Mouse (Mus musculus): Measurements from ENCODE around the gene Kcna6. TPM values are rescaled to one million over a fixed set of nuclear protein-coding genes. Genes with fewer than 3 reads are reported as not detected.
A peak's percentile ranks its signal among the peaks of the same experiment; 100 is the strongest.

Gene Kcna6
- polyA plus RNA-seq, 1 experiment from 2014 or later: 2.1 TPM

DNA sequence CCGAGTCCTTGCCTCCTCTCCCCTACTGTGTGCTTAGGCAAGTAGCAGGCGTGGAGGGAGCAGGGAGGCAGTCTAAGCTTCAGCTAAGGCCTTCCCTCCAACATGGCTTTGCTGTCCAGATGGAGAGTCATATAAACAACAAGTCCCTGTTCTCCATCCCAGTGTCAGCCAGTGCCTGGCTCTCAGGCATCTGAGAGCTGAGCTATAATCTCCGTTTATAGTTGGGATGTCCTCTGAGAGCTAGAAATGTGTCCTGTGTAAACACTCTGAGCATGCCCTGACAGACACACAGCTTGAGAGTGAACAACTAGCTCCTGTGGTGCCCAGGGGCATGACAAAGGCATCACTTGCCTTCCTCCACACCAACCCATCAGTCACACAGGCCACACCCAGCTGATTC lies 55.3 kb downstream of the Kcna6 start:
- DNase-seq (ENCODE audit: low spot score): no peak
- Histone ChIP-seq H3K4me2 (ENCODE audit: low read length) (no peak overlapping the region), H3K36me3 (ENCODE audit: insufficient read depth, low read length) (no peaks in the 10 kb centered on the region), H3K27me3 (ENCODE audit: insufficient read depth, low read length) (no peaks in the 10 kb centered on the region), H3K9me3 (replicated peaks; ENCODE audit: low read length) (no peaks in the 10 kb centered on the region), H3K9ac (ENCODE audit: low read depth, low read length) (no peak overlapping the region), H3K4me1 (replicated peaks; ENCODE audit: insufficient read depth, low read length) (no peaks in the 10 kb centered on the region), H3K4me3 (replicated peaks; ENCODE audit: low read depth, low read length) (no peak overlapping the region), H3K27ac (no peak overlapping the region)
- no peak for TF ChIP-seq CTCF (IDR thresholded peaks at IDR 0.05; ENCODE audit: low read depth)
- WGBS: 75% methylated on average over 3 of the region's 3 CpGs
- no peak for ATAC-seq (replicated peaks; ENCODE audit: low FRiP score, low read depth)

DNA sequence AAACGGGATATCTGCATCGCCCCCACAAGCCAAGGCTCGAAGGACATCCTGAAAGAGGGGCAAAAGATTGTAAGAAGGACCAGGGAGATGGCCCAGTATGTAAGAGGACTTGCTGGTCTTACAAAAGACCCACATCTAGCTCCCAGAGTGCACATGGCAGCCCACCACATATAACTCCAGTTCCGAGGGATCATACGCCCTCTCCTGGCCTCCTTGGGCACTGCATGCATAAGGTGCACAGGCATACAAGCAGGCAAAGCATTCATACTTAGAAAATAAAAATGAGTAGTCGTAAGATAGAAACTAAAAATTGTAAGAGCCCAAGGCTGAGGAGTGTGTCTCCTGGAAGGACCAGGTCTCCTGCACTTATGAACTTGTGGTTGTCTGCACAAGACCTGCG lies 61.5 kb downstream of the Kcna6 start:
- H3K27ac ChIP-seq: no peak overlapping the region
- no peaks in the 10 kb centered on the region for H3K27me3 ChIP-seq (ENCODE audit: insufficient read depth, low read length)
- TF ChIP-seq CTCF (IDR thresholded peaks at IDR 0.05; ENCODE audit: low read depth): peak; percentile 63
- H3K36me3 ChIP-seq (ENCODE audit: insufficient read depth, low read length): no peaks in the 10 kb centered on the region
- H3K4me3 ChIP-seq (replicated peaks; ENCODE audit: low read depth, low read length): no peak overlapping the region
- DNase-seq (ENCODE audit: low spot score) (no peak), ATAC-seq (replicated peaks; ENCODE audit: low FRiP score, low read depth) (no peak)
- 75% methylated on average over 7 of the region's 7 CpGs for WGBS
- H3K4me2 ChIP-seq (ENCODE audit: low read length): no peak overlapping the region
- no peak overlapping the region for H3K9ac ChIP-seq (ENCODE audit: low read depth, low read length)
- H3K9me3 ChIP-seq (replicated peaks; ENCODE audit: low read length): no peaks in the 10 kb centered on the region
- H3K4me1 ChIP-seq (replicated peaks; ENCODE audit: insufficient read depth, low read length): no peaks in the 10 kb centered on the region

DNA sequence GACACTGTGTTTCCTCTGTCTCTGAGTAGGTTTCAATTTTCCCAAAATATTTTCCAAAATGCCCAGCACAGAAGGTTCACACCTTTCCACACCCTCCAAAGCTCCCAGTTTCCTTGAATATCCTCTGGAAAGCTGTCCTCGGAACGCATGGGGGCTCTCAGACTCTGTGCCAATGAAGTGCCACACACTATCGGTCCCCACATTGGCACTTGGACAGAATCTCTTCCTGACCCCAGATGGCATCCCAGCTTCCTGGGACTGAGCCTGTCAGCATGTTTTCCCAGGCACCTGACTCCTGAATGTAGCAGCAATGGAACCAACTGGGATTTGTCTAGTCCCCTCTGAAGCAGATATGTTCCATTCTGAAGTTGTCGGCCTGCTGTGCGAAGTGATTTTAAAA lies 73.5 kb downstream of the Kcna6 start:
- ATAC-seq (replicated peaks; ENCODE audit: low FRiP score, low read depth): no peak
- TF ChIP-seq CTCF (IDR thresholded peaks at IDR 0.05; ENCODE audit: low read depth): no peak

DNA sequence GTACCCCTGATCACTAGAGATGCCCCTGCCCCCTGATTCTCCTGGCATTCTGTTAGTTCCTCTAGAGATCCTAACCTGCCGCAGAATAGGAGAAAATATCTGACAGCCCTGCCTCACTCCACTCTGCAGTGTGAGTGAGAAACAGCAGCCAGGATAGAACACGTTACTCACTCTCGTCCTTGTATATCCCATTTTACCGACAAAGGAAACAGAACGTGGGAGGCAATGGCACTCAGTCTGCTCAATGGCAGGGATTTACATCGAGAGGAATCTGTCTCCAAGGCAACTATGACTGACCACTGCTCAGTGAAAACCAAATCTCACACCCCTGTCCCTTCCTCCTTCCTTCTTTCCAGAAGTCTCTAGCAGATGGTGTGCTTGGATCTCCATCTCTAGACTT lies 74.4 kb downstream of the Kcna6 start:
- no peaks in the 10 kb centered on the region for H3K27me3 ChIP-seq (ENCODE audit: insufficient read depth, low read length)
- no peaks in the 10 kb centered on the region for H3K9me3 ChIP-seq (replicated peaks; ENCODE audit: low read length)
- no peaks in the 10 kb centered on the region for H3K36me3 ChIP-seq (ENCODE audit: insufficient read depth, low read length)
- H3K4me2 ChIP-seq (ENCODE audit: low read length): no peak overlapping the region
- no peak overlapping the region for H3K4me3 ChIP-seq (replicated peaks; ENCODE audit: low read depth, low read length)
- H3K27ac ChIP-seq: no peak overlapping the region
- TF ChIP-seq CTCF (IDR thresholded peaks at IDR 0.05; ENCODE audit: low read depth): no peak
- ATAC-seq (replicated peaks; ENCODE audit: low FRiP score, low read depth): no peak
- no peaks in the 10 kb centered on the region for H3K4me1 ChIP-seq (replicated peaks; ENCODE audit: insufficient read depth, low read length)
- 46% methylated on average over 6 of the region's 6 CpGs for WGBS
- no peak for DNase-seq (ENCODE audit: low spot score)
- H3K9ac ChIP-seq (ENCODE audit: low read depth, low read length): no peak overlapping the region

More for the DNA sequence above, 73.5 kb downstream of the Kcna6 start:
- WGBS: 94% methylated on average over 5 of the region's 5 CpGs
- no peak for DNase-seq (ENCODE audit: low spot score)
- Histone ChIP-seq H3K4me2 (ENCODE audit: low read length) (no peak overlapping the region), H3K4me3 (replicated peaks; ENCODE audit: low read depth, low read length) (no peak overlapping the region), H3K4me1 (replicated peaks; ENCODE audit: insufficient read depth, low read length) (no peaks in the 10 kb centered on the region), H3K27ac (no peak overlapping the region), H3K27me3 (ENCODE audit: insufficient read depth, low read length) (no peaks in the 10 kb centered on the region), H3K36me3 (ENCODE audit: insufficient read depth, low read length) (no peaks in the 10 kb centered on the region), H3K9me3 (replicated peaks; ENCODE audit: low read length) (no peaks in the 10 kb centered on the region), H3K9ac (ENCODE audit: low read depth, low read length) (no peak overlapping the region)

DNA sequence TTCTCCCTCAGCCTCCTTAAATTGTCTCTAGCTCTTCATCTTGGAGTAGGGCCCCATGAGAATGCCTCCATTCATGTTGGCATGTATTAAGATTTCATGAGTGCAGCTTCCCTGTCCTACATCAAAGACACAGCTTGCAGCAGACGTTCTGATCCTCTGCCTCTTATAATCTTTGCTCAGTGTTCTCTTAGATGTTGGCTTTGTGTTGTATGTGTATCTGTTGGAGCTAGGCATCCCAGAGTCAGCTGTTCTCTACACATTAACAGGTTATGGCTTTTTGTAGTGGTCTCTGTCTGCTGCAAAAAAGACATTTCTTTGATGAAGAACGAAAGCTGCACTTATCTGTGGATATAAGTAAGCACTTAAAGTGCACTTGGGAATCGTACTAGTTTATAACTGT lies 75.9 kb downstream of the Kcna6 start:
- DNase-seq (ENCODE audit: low spot score) (no peak), ATAC-seq (replicated peaks; ENCODE audit: low FRiP score, low read depth) (no peak)
- no peak overlapping the region for H3K4me2 ChIP-seq (ENCODE audit: low read length)
- H3K4me3 ChIP-seq (replicated peaks; ENCODE audit: low read depth, low read length): no peak overlapping the region
- no peaks in the 10 kb centered on the region for H3K27me3 ChIP-seq (ENCODE audit: insufficient read depth, low read length)
- no peak overlapping the region for H3K9ac ChIP-seq (ENCODE audit: low read depth, low read length)
- H3K4me1 ChIP-seq (replicated peaks; ENCODE audit: insufficient read depth, low read length): no peaks in the 10 kb centered on the region
- no peak for TF ChIP-seq CTCF (IDR thresholded peaks at IDR 0.05; ENCODE audit: low read depth)
- no peak overlapping the region for H3K27ac ChIP-seq
- WGBS: 75% methylated on average over 3 of the region's 3 CpGs
- no peaks in the 10 kb centered on the region for H3K9me3 ChIP-seq (replicated peaks; ENCODE audit: low read length)
- no peaks in the 10 kb centered on the region for H3K36me3 ChIP-seq (ENCODE audit: insufficient read depth, low read length)

Other genes starting within 250 kb of the Kcna6 start
- 3.0 and 3.5 TPM in 2 replicates for gene Kcna5, start 205.3 kb downstream of the Kcna6 start, polyA plus RNA-seq (2015; fragmentation: Nextera tagmentation; extraction: Ambion mirVana)
- gene Kcna1, start 94.3 kb downstream of the Kcna6 start, polyA plus RNA-seq (2015; fragmentation: Nextera tagmentation; extraction: Ambion mirVana): 0.24 and 0.29 TPM in 2 replicates
- gene Ndufa9, start 108.5 kb upstream of the Kcna6 start, polyA plus RNA-seq (2015; fragmentation: Nextera tagmentation; extraction: Ambion mirVana): 298 and 340 TPM in 2 replicates
- gene Akap3, start 112.4 kb upstream of the Kcna6 start, polyA plus RNA-seq (2015; fragmentation: Nextera tagmentation; extraction: Ambion mirVana): not detected in 2 replicates
- gene Dyrk4, start 181.2 kb upstream of the Kcna6 start, polyA plus RNA-seq (2015; fragmentation: Nextera tagmentation; extraction: Ambion mirVana): not detected in 2 replicates
- gene Rad51ap1, start 198.9 kb upstream of the Kcna6 start, polyA plus RNA-seq (2015; fragmentation: Nextera tagmentation; extraction: Ambion mirVana): 26.4 and 34.9 TPM in 2 replicates
- gene D6Wsu163e, start 199.3 kb upstream of the Kcna6 start, polyA plus RNA-seq (2015; fragmentation: Nextera tagmentation; extraction: Ambion mirVana): 17.8 and 18.7 TPM in 2 replicates

All from kidney, postnatal 0 days (tissue).